Mouse (Mus musculus): Measurements from ENCODE around the gene Ghsr.

GRCm38 (mm10) chr3:27338437-27338836, 32.7 kb upstream of the Ghsr start:
- TF ChIP-seq CTCF (IDR thresholded peaks at IDR 0.05; ENCODE audit: low read depth, low read length) (peak; percentile 16; the same call in 1 of the 2 replicates), POLR2A (IDR thresholded peaks at IDR 0.05; ENCODE audit: extremely low read depth, insufficient read depth, low read length) (no peak)

Data from liver, adult 2 months (tissue).